Mouse (Mus musculus) thymus, adult 2 months (tissue): ENCODE measurements around the gene Atp2c2. TPM values are rescaled to one million over a fixed set of nuclear protein-coding genes. Genes with fewer than 3 reads are reported as not detected.

Experiments
- DNase-seq: peaks from one replicate; pipeline ENCODE4 v3.0.0; 2021
- H3K27ac ChIP-seq: fragments of 200-500 bp; 2 replicates; pipeline ENCODE4 v1.5.1; 2012; ENCODE audit warnings: low read length, control low read depth; ENCODE audit not compliant: control insufficient read depth, insufficient read depth
- H3K27me3 ChIP-seq: fragments of 200-500 bp; 2 replicates; pipeline ENCODE4 v1.6.1; 2012; ENCODE audit warnings: mild to moderate bottlenecking, low read length, moderate library complexity, mixed read lengths; ENCODE audit not compliant: control insufficient read depth, insufficient read depth
- H3K36me3 ChIP-seq: fragments of 200-500 bp; 2 replicates; pipeline ENCODE4 v1.6.1; 2012; ENCODE audit warnings: mild to moderate bottlenecking, low read length, moderate library complexity; ENCODE audit not compliant: control insufficient read depth, insufficient read depth
- H3K4me1 ChIP-seq: fragments of 200-500 bp; replicated peaks from 2 replicates; pipeline ENCODE4 v1.6.1; 2012; ENCODE audit warnings: low read length; ENCODE audit not compliant: control insufficient read depth, insufficient read depth
- H3K4me3 ChIP-seq: fragments of 200-500 bp; 2 replicates; pipeline ENCODE4 v1.5.1; 2012; ENCODE audit warnings: mild to moderate bottlenecking, low read length, control low read depth, moderate library complexity; ENCODE audit not compliant: control insufficient read depth, insufficient read depth
- CTCF ChIP-seq: fragments of 200-500 bp; IDR thresholded peaks from 2 replicates; pipeline ENCODE4 v1.5.1; 2012; ENCODE audit warnings: mild to moderate bottlenecking, control low read depth, low read length, moderate library complexity, borderline replicate concordance; ENCODE audit not compliant: control insufficient read depth, poor library complexity, insufficient read depth; ENCODE audit errors: extremely low read depth
- POLR2A ChIP-seq: fragments of 200-500 bp; IDR thresholded peaks from 2 replicates; pipeline ENCODE4 v1.6.1; 2012; ENCODE audit warnings: mild to moderate bottlenecking, low read length, control low read depth, moderate library complexity; ENCODE audit not compliant: control insufficient read depth, poor library complexity, insufficient read depth; ENCODE audit errors: extremely low read depth
- WGBS: fragments of 180-500 bp; shearing (Covaris S2); methylation state at CpG from one replicate; pipeline ENCODE4 v1.1.7; 2018; 5-methylcytosine and 5-hydroxymethylcytosine counted together
- polyA plus RNA-seq: library from polyadenylated mRNA; depleted of rRNA; stranded (reverse); fragments of >200 nt; gene quantifications from 2 replicates; pipeline ENCODE4 v1.2.3, GENCODE M21; 2012

Atp2c2 gene
- polyA plus RNA-seq, 1 experiment = 0.16 TPM

DNA sequence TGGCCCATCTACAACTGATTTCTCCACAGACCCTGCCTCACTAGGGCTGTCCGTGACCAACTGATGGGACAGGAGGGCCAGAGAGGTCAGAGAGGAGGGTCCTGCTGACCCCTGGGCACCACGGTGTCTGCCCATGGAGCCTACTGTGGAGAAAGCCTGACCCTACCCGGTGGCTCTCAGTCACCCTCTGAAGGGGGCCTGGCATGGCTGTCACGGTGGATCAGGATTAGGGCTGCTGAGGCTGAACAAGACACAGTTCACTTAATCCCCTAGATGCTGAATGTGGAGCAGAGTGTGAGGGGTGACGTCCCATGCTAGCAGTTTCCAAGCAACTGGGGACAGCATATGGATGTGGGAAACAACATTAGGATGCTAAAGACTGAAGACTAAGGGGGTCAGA, 24.4 kb upstream of the Atp2c2 start:
- TF ChIP-seq POLR2A (no peak), CTCF (no peak)
- H3K27me3 ChIP-seq = no peaks in the 10 kb centered on the region
- H3K36me3 ChIP-seq = no peaks in the 10 kb centered on the region
- DNase-seq = no peak
- peaks cover 8% of the 10 kb centered on the region; the same call in 1 of the 2 replicates for H3K4me1 ChIP-seq
- H3K27ac ChIP-seq = no peak overlapping the region
- H3K4me3 ChIP-seq = no peak overlapping the region
- 95% methylated on average over 5 of the region's 5 CpGs for WGBS

DNA sequence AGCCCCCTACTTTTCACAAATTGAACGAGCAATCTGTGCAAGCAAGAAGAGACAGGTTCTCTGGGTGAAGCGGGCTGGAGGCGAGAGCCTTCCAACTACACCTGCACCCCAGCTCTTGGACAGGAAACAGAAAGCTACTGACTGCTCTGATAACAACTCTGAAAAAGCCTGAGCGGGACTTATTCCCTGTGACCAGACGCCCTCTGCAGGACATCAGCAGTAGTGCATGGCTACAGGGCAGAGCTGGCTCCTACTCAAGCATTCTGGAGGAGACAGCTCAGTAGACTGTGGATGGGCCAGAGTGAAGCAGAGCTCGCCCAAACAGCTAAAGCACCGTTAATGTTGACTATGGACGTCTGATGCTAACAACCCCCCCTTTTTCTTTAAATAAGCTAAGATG, 23.4 kb upstream of the Atp2c2 start:
- Histone ChIP-seq H3K27me3 (no peaks in the 10 kb centered on the region), H3K27ac (no peak overlapping the region), H3K4me3 (no peak overlapping the region), H3K36me3 (no peaks in the 10 kb centered on the region), H3K4me1 (peaks cover 8% of the 10 kb centered on the region; the same call in 1 of the 2 replicates)
- WGBS = 6% methylated on average over 8 of the region's 8 CpGs
- TF ChIP-seq CTCF (peak; percentile 76; the same call in 1 of the 2 replicates), POLR2A (no peak)
- peak; percentile 86 for DNase-seq

DNA sequence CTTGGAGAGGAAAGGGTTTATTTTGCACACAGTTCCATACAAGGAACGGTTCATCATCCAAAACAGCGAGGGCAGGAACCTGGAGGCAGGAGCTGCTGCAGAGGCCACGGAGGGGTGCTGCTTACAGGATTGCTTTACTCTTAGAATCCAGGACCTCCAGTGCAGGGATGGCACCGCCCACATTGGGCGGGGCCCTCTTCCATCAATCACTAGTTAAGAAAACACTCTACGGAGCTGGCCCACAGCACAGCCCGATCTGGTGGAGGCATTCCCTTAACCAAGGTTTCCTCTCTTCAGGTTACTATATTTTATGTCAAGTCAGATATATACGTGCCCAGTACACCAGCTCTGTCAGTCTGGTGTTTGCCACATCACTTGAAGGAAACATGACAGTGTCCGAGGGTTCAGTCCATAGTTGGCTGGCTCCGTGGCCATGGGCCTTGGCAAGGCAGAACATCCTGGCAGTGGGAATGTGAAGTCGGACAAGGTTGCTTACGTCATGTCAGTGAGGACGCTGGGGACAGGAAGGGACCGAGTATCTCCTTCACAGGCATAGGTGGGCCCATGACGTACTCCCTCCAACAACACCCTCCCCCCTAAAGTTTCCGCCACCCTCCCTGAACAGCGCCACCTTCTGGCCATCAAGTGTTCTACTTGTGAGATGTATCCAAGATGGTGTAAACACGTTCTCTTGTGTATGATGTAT, 21.5 kb upstream of the Atp2c2 start:
- no peak for DNase-seq
- H3K27me3 ChIP-seq = no peaks in the 10 kb centered on the region
- no peak overlapping the region for H3K27ac ChIP-seq
- TF ChIP-seq POLR2A (no peak), CTCF (peak; percentile 56; the same call in 1 of the 2 replicates)
- H3K4me1 ChIP-seq = peaks cover 7% of the 10 kb centered on the region; the same call in 1 of the 2 replicates
- WGBS = 34% methylated on average over 18 of the region's 18 CpGs
- no peak overlapping the region for H3K4me3 ChIP-seq
- no peaks in the 10 kb centered on the region for H3K36me3 ChIP-seq

DNA sequence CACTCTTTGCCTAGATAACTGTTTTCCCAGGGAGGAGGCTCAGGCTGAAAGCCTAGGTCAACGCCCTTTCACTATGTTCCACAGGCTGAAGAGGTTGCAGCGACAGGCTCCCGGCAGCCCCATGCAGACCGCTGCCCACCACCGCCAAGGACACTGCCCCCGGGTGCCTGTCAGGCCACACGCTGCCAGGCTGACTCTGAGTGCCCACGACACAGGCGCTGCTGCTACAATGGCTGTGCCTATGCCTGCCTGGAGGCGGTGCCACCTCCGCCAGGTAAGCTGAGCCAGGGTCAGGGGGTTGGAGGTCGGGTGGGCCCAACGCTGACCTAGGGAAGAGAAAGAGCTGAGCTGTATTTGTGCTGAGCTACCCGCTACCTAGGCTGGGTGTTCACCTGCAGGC, 20.6 kb upstream of the Atp2c2 start:
- 87% methylated on average over 14 of the region's 14 CpGs for WGBS
- H3K36me3 ChIP-seq = no peaks in the 10 kb centered on the region
- no peaks in the 10 kb centered on the region for H3K27me3 ChIP-seq
- H3K4me1 ChIP-seq = 0 out of 2 replicates have a peak, but pooled peaks cover 3% of the 10 kb centered on the region
- DNase-seq = no peak
- H3K4me3 ChIP-seq = no peak overlapping the region
- no peak overlapping the region for H3K27ac ChIP-seq
- no peak for TF ChIP-seq POLR2A
- no peak for TF ChIP-seq CTCF

DNA sequence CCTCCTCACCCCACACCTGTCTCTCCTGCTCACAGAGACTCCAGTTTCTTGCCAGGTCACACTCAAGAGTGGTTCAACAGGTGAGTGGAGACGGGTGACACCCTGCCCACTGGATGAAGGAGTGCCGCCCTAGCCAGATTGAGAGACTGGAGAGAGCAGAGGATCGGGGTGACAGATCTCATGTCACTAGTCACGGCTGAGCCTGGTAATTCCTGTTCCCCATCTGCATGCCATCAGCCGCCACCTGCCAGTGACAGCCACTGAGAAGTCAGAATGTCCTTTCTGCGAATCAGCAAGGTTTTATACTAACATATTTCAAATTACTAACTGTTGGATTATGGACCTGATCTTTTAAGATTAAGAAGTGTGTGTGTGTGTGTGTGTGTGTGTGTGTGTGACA, 9.2 kb upstream of the Atp2c2 start:
- H3K27ac ChIP-seq = no peak overlapping the region
- no peak for DNase-seq
- no peak overlapping the region for H3K4me3 ChIP-seq
- H3K27me3 ChIP-seq = no peaks in the 10 kb centered on the region
- no peak for TF ChIP-seq CTCF
- no peak for TF ChIP-seq POLR2A
- H3K36me3 ChIP-seq = no peaks in the 10 kb centered on the region
- WGBS = 85% methylated on average over 6 of the region's 6 CpGs
- H3K4me1 ChIP-seq = no peaks in the 10 kb centered on the region

DNA sequence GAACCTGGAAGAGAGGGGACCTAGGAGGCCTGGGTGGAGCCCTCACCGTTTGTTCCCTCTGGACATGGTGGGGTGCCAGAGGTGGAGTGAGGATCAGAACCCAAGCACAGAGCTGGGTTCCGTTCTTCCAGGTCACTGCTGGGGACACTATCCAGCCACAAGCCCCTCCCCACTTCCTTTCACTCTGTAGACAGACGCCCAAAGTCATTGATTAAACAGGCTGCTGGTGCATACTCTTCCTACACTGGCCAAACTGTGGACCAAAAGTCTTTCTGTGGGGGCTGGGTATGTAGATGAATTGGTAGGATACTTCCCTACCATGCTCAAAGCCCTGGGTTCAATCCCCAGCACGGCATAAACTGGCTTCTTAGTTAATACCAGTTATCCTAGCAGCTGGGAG, 7.8 kb upstream of the Atp2c2 start:
- Histone ChIP-seq H3K4me3 (no peak overlapping the region), H3K27me3 (no peaks in the 10 kb centered on the region), H3K36me3 (no peaks in the 10 kb centered on the region), H3K4me1 (no peaks in the 10 kb centered on the region), H3K27ac (no peak overlapping the region)
- DNase-seq = no peak
- WGBS = 87% methylated on average over 4 of the region's 4 CpGs
- TF ChIP-seq CTCF (no peak), POLR2A (no peak)

DNA sequence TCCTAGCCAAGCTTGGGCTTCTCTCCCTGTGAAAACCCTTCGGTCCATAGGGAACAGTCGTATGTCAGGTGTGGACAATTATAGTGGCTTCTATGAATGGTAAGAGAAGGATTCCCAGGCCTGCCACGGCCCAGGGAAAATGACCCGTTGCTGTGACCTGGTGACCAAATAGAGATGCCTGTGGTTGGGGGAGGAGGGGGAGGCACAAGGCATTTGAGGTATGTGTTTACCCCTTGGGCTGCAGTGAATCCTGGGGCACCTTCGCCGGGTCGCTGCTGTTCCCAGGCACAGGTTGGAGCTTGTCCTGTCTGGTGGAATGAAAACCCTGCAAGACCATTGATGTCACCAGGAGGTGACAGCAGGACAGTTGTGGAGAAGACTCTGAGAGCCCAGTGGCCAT, 5.1 kb upstream of the Atp2c2 start:
- no peak for TF ChIP-seq CTCF
- TF ChIP-seq POLR2A = no peak
- Histone ChIP-seq H3K36me3 (no peaks in the 10 kb centered on the region), H3K4me1 (no peaks in the 10 kb centered on the region), H3K4me3 (no peak overlapping the region), H3K27me3 (peaks cover 6% of the 10 kb centered on the region), H3K27ac (no peak overlapping the region)
- no peak for DNase-seq
- 83% methylated on average over 7 of the region's 7 CpGs for WGBS
